8 mouse cellular contexts compared by ENCODE assay signal in the genomic region with DNA sequence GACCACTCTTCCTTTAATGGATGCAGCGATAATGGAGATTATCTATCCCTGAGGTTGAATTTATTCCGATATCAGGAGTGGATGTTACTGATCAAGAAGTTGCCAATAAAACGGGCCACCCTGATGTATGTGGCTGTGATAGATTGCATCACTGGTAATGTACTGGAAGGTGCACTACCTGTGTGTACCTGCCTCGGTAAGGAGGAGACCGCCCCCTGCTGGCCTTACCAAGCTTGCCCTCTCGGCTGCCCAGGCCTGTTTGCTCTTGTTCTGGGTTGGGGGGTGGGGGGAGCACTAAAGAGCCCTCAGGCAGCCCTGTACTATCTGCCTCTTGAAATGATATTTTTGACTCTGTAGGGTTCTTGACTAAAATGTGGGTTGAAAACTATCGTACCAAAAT. TPM values are rescaled to one million over a fixed set of nuclear protein-coding genes. Genes with fewer than 3 reads are reported as not detected.
A peak's percentile ranks its signal among the peaks of the same experiment; 100 is the strongest.
DNase-seq lines count a peak whose midpoint lies in the region; ATAC-seq and TF ChIP-seq lines count a peak whose summit lies in the region.
"Had no signal": no experiment of that assay in that cellular context is flagged by ENCODE, and none has a peak within 500 bp of the region (broad histone marks: within the 10 kb centered on the region; RNA-seq: fewer than 3 reads in every experiment).

No protein-coding gene starts in this region.

- no peaks in the 10 kb centered on the region for H3K9me3 ChIP-seq in embryonic facial prominence, embryonic 14.5 days (ENCODE audit: control insufficient read depth, low read length)
- H3K9me3 ChIP-seq in liver, postnatal 0 days (ENCODE audit: low read length), result no peaks in the 10 kb centered on the region
- H3K9me3 ChIP-seq in stomach, embryonic 16.5 days (replicated peaks; ENCODE audit: control insufficient read depth, low read length), result no peaks in the 10 kb centered on the region

- 86% methylated on average over 7 of the region's 7 CpGs for WGBS in embryonic facial prominence, embryonic 14.5 days
- WGBS in liver, postnatal 0 days (ENCODE audit: insufficient replicate concordance), result 62% methylated on average over 7 of the region's 7 CpGs
- 74% methylated on average over 7 of the region's 7 CpGs for WGBS in stomach, embryonic 16.5 days

- no peaks in the 10 kb centered on the region for H3K4me1 ChIP-seq in embryonic facial prominence, embryonic 14.5 days (ENCODE audit: control insufficient read depth, insufficient read depth, low read length)
- H3K4me1 ChIP-seq in liver, postnatal 0 days (ENCODE audit: insufficient read depth), result no peaks in the 10 kb centered on the region
- no peaks in the 10 kb centered on the region; the same call in 1 of the 2 replicates for H3K4me1 ChIP-seq in stomach, embryonic 16.5 days (ENCODE audit: control insufficient read depth, insufficient read depth, low read length)

- H3K4me3 ChIP-seq in embryonic facial prominence, embryonic 14.5 days (ENCODE audit: low read depth, low read length), result no peak overlapping the region
- H3K4me3 ChIP-seq in liver, postnatal 0 days (ENCODE audit: low read depth, low read length), result no peak overlapping the region
- no peak overlapping the region for H3K4me3 ChIP-seq in stomach, embryonic 16.5 days (replicated peaks; ENCODE audit: low read length)

- no peak overlapping the region for H3K9ac ChIP-seq in embryonic facial prominence, embryonic 14.5 days (ENCODE audit: low read depth, low read length)
- H3K9ac ChIP-seq in liver, postnatal 0 days (replicated peaks), result no peak overlapping the region
- no peak overlapping the region for H3K9ac ChIP-seq in stomach, embryonic 16.5 days (ENCODE audit: low read length)

- H3K4me2 ChIP-seq in embryonic facial prominence, embryonic 14.5 days (ENCODE audit: low read depth, low read length), result no peak overlapping the region
- no peak overlapping the region for H3K4me2 ChIP-seq in liver, postnatal 0 days (ENCODE audit: low read depth, low read length)
- no peak overlapping the region for H3K4me2 ChIP-seq in stomach, embryonic 16.5 days (ENCODE audit: low read depth, low read length)

- H3K36me3 ChIP-seq in embryonic facial prominence, embryonic 14.5 days (ENCODE audit: control insufficient read depth, insufficient read depth, low read length), result no peaks in the 10 kb centered on the region
- no peaks in the 10 kb centered on the region for H3K36me3 ChIP-seq in liver, postnatal 0 days (replicated peaks; ENCODE audit: insufficient read depth, low read length)
- no peaks in the 10 kb centered on the region for H3K36me3 ChIP-seq in stomach, embryonic 16.5 days (ENCODE audit: control insufficient read depth, insufficient read depth, low read length)

- peak; percentile 79 for TF ChIP-seq CTCF in liver, postnatal 0 days (IDR thresholded peaks at IDR 0.05; ENCODE audit: low read depth)

- peak; percentile 55; the same call in 1 of the 2 replicates for ATAC-seq in embryonic facial prominence, embryonic 14.5 days (ENCODE audit: low read depth)
- peak; percentile 48; the same call in 1 of the 2 replicates for ATAC-seq in liver, postnatal 0 days
- peak; percentile 23; the same call in 1 of the 2 replicates for ATAC-seq in stomach, embryonic 16.5 days (ENCODE audit: insufficient read depth, low FRiP score)

- DNase-seq in 416B (ENCODE audit: low read depth), result peak; percentile 26
- peak; percentile 82 to 85 for DNase-seq in B cell, adult 2 months
- no peak for DNase-seq in embryonic facial prominence, embryonic 14.5 days (ENCODE audit: low spot score)
- DNase-seq in liver, postnatal 0 days, result peak; percentile 78
- no peak for DNase-seq in right cerebral cortex, postnatal 10 days (ENCODE audit: low spot score in 2 of 2)
- no peak for DNase-seq in right cerebral cortex, postnatal 4 days

- TF ChIP-seq EP300 in liver, postnatal 0 days (IDR thresholded peaks at IDR 0.05; ENCODE audit: low read depth), result no peak

- H3K27ac ChIP-seq in embryonic facial prominence, embryonic 14.5 days (replicated peaks; ENCODE audit: low read depth, low read length), result no peak overlapping the region
- H3K27ac ChIP-seq in liver, postnatal 0 days (ENCODE audit: low read depth), result no peak overlapping the region
- no peak overlapping the region for H3K27ac ChIP-seq in stomach, embryonic 16.5 days (ENCODE audit: low read length)
- H3K27ac ChIP-seq: macrophage had no signal

- no peaks in the 10 kb centered on the region for H3K27me3 ChIP-seq in embryonic facial prominence, embryonic 14.5 days (replicated peaks; ENCODE audit: control insufficient read depth, insufficient read depth, low read length)
- H3K27me3 ChIP-seq in liver, postnatal 0 days (ENCODE audit: insufficient read depth, low read length), result no peaks in the 10 kb centered on the region
- no peaks in the 10 kb centered on the region for H3K27me3 ChIP-seq in stomach, embryonic 16.5 days (ENCODE audit: control insufficient read depth, insufficient read depth, low read length)

RNA-seq across cellular contexts. Expression of gene Prkce, which starts 48.2 kb away (rescaled TPM):
- polyA plus RNA-seq in embryonic facial prominence, embryonic 14.5 days (2014; fragmentation: Nextera tagmentation; extraction: Ambion mirVana), result 8.7 and 9.7 TPM in 2 replicates
- polyA plus RNA-seq in liver, postnatal 0 days (2015; fragmentation: Nextera tagmentation; extraction: Ambion mirVana), result 1.9 and 2.0 TPM in 2 replicates
- polyA plus RNA-seq in stomach, embryonic 16.5 days (2015; fragmentation: Nextera tagmentation; extraction: Ambion mirVana), result 4.0 and 4.4 TPM in 2 replicates

Comparison
In these comparisons a context has a peak if more than half of its experiments do, and no peak if none do; other contexts are left out.
1. DNase-seq: peak in 416B (single experiment), B cell, adult 2 months (2 of 2) and liver, postnatal 0 days (single experiment); none in embryonic facial prominence, embryonic 14.5 days (single experiment), right cerebral cortex, postnatal 10 days (0 of 2) and right cerebral cortex, postnatal 4 days (single experiment).
2. Peak in every context shown above with its lines, with median percentiles within 50 percentile points of each other: ATAC-seq.